Mouse (Mus musculus): ENCODE results near the gene Ccl3. TPM values are rescaled to one million over a fixed set of nuclear protein-coding genes. Genes with fewer than 3 reads are reported as not detected.

Gene Ccl3
- total RNA-seq, 4 experiments from 2014 or later = 0.51 to 10.8 (median 8.0) TPM; not detected in 1

GRCm38 (mm10) chr11:83623586-83623985, 25.6 kb downstream of the Ccl3 start:
- no peak for DNase-seq (ENCODE audit: low spot score in 2 of 2)

DNA sequence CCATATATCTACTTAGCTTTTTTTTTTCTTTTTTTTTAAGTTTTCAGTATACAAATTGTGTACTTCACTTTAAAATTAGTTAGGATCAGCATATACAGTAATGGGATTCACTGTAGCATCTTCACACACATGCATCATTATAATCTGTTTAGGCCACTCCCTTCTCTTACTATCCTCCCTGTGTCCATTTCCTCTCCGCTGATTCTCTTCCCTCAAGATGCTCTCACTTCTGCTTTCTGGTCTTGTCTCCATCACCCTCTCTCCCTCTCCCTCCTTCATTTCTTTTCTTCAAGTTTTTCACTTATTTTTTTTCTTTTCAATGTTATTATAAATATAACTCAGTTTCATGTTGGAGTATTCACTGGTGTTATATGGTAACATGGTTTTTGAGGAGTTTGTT, 30.1 kb downstream of the Ccl3 start:
- no peak for DNase-seq (ENCODE audit: low spot score in 2 of 2)

- DNase-seq (ENCODE audit: low spot score in 2 of 2) = no peak
These were observed 30.9 kb downstream of the Ccl3 start for GRCm38 (mm10) chr11:83618238-83618637.

- DNase-seq (ENCODE audit: low spot score in 2 of 2) = no peak
These were observed 32.6 kb downstream of the Ccl3 start for GRCm38 (mm10) chr11:83616586-83616985.

DNA sequence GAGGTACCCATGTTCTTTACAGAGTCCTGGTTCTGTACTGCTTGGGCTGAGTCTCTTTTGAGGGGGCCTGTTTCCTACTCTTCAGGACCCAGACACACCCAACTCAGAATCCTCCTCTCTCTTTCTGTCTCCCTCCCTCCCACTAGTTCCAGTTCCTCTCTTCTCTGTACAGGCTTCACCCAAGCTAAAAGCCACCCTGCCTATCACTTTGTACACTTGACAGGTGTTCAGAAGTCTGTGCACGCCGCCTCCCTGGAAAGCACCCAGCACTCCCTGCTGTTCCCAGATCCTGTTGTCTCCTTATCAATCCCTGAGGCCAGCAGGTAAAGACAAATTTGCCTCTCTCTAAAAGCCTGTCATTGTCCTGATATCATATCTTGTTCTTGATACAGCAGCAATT, 38.3 kb downstream of the Ccl3 start:
- no peak for DNase-seq (ENCODE audit: low spot score in 2 of 2)

- no peak for DNase-seq (ENCODE audit: low spot score in 2 of 2)
These were observed 42.8 kb downstream of the Ccl3 start for GRCm38 (mm10) chr11:83606396-83606795.

- no peak for DNase-seq (ENCODE audit: low spot score in 2 of 2)
These were observed 43.6 kb downstream of the Ccl3 start for GRCm38 (mm10) chr11:83605535-83605934.

DNA sequence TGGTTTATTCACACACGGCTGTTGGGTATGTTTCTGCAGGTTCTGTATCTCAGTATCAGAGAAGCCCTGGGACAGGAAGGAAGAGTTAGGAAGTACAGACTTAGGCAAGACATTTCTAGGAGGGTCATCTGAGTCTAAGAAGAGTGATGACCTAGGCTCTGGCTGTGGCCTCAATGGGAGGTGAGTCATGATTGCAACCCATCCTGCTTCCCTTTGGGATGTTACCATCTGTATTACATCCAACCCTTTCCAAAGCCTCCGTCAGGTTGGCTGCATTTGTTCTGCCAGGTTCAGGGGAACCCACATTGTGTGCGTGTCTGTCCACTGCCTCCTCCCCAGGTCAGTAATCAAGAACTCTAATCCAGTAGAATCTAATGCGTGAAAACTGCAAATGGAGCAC, 44.5 kb downstream of the Ccl3 start:
- no peak for DNase-seq (ENCODE audit: low spot score in 2 of 2)

- no peak for DNase-seq (ENCODE audit: low spot score in 2 of 2)
These were observed 45.8 kb downstream of the Ccl3 start for GRCm38 (mm10) chr11:83603399-83603798.

DNA sequence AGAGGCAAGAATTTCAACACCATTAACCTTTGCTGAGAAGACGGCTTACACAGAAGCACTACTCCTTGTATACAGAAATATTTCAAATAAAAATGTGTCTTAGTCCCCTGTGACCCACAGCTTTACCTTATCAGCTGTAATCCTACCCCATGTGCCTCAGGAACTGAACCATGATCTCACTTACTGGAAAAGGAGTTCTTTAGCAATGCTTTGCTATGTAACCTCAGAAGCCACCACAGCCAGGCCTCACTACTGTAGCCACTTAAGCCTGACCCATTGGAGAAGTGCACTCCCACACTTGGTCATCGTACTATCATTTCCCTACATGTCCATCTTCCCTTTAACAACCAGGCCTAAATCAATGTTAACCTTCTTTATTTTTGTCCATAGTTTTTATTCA, 48.6 kb downstream of the Ccl3 start:
- DNase-seq (ENCODE audit: low spot score in 2 of 2) = no peak

GRCm38 (mm10) chr11:83598991-83599390, 50.2 kb downstream of the Ccl3 start:
- DNase-seq (ENCODE audit: low spot score in 2 of 2) = no peak

DNA sequence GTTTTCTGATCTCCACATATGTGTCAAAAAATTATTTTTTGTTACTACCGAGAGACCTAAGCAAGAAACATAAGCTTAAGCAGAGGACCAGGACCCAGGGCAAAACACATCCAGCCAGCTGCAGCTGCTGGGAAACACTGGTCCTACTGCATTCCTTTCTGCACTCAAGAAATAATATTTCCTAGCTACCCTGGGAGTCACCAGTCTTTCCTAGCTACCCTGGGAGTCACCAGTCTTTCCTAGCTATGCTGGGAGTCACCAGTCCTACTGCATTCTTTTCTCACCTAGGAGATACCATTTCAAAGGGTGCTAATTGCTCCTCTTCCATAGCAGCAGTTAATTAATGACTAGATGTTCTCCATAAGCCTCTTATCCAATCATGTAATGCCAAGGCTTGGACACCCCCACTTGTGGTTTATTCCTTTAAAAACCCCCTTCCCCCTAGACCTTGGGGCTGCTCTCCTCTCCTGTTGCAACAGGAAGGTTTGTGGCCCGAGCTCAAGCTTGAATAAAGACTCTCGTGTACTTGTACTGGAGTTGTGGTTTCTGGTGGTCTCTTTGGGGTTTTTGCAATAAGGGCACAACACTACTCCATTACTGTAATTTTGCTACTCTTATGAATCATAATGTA, 50.8 kb downstream of the Ccl3 start:
- no peak for DNase-seq (ENCODE audit: low spot score in 2 of 2)

Other genes with a start within 250 kb of the Ccl3 start
- 100 to 1,000 TPM; 253 to 298 (median 277) TPM for gene Rasl10b, start 240.2 kb downstream of the Ccl3 start, total RNA-seq (2022)
- under 1 TPM in 3 of 4 experiments, not detected in 1; 0.11 to 0.27 (median 0.14) TPM for gene Gas2l2, start 219.9 kb downstream of the Ccl3 start, total RNA-seq (2022)
- 1 to 10 TPM in 1 of 4 experiments, under 1 TPM in 2, not detected in 1; 0.59 to 1.3 (median 0.80) TPM for gene 1700020L24Rik, start 211.7 kb downstream of the Ccl3 start, total RNA-seq (2022)
- 1 to 10 TPM; 3.7 to 5.0 (median 4.2) TPM for gene Mmp28, start 186.3 kb downstream of the Ccl3 start, total RNA-seq (2022)
- 10 to 100 TPM; 50.1 to 67.1 (median 54.3) TPM for gene Taf15, start 176.3 kb downstream of the Ccl3 start, total RNA-seq (2022)
- gene Heatr9, start 127.2 kb downstream of the Ccl3 start, total RNA-seq (2022) = not detected
- gene Ccl5, start 118.8 kb downstream of the Ccl3 start, total RNA-seq (2022) = 1 to 10 TPM in 1 of 4 experiments, not detected in 3; 1.1 TPM
- 10 to 100 TPM in 1 of 4 experiments, 1 to 10 TPM in 3; 2.9 to 10.8 (median 5.0) TPM for gene Ccl9, start 70.7 kb downstream of the Ccl3 start, total RNA-seq (2022)
- 10 to 100 TPM in 2 of 4 experiments, 1 to 10 TPM in 1, under 1 TPM in 1; 0.65 to 29.6 (median 13.0) TPM for gene Ccl6, start 56.3 kb downstream of the Ccl3 start, total RNA-seq (2022)
- gene Rpl9-ps1, start 3.7 kb downstream of the Ccl3 start, total RNA-seq (2022) = not detected
- 1 to 10 TPM in 2 of 4 experiments, not detected in 2; 2.9 to 5.1 TPM for gene Ccl4, start 13.2 kb upstream of the Ccl3 start, total RNA-seq (2022)
- 1 to 10 TPM in 1 of 4 experiments, not detected in 3; 1.6 TPM for gene Wfdc17, start 54.6 kb upstream of the Ccl3 start, total RNA-seq (2022)
- 1 to 10 TPM in 2 of 4 experiments, under 1 TPM in 1, not detected in 1; 0.98 to 1.9 (median 1.9) TPM for gene Wfdc18, start 59.7 kb upstream of the Ccl3 start, total RNA-seq (2022)
- not detected for gene Wfdc21, start 97.6 kb upstream of the Ccl3 start, total RNA-seq (2022)
- 10 to 100 TPM; 15.9 to 17.7 (median 16.5) TPM for gene Heatr6, start 104.3 kb upstream of the Ccl3 start, total RNA-seq (2022)
- under 1 TPM; 0.37 to 0.76 (median 0.54) TPM for gene Hnf1b, start 200.7 kb upstream of the Ccl3 start, total RNA-seq (2022)